Mouse (Mus musculus): Measurements from ENCODE around the gene Olfr1386. TPM values are rescaled to one million over a fixed set of nuclear protein-coding genes. Genes with fewer than 3 reads are reported as not detected.

Gene Olfr1386
- polyA plus RNA-seq (2017; shearing (Covaris generic)) = not detected

GRCm38 (mm10) chr11:49464746-49465145 lies at the start of gene Olfr1386:
Olfr1386 (plus strand) TSS chr11:49465046.

GRCm38 (mm10) chr11:49422767-49423166 lies 42.1 kb upstream of the Olfr1386 start, which contains the start of gene Olfr1389:
Olfr1389 (plus strand) TSS chr11:49423067.

GRCm38 (mm10) chr11:49436411-49436810 lies 28.4 kb upstream of the Olfr1386 start, which contains the start of gene Olfr1388:
Olfr1388 (plus strand) TSS chr11:49436624.

GRCm38 (mm10) chr11:49455043-49455442 lies 9.8 kb upstream of the Olfr1386 start, which contains the start of gene Olfr1387:
Olfr1387 (plus strand) TSS chr11:49455343.

GRCm38 (mm10) chr11:49488770-49489169 lies 23.9 kb downstream of the Olfr1386 start, which contains the start of gene Olfr1385:
Olfr1385 (plus strand) TSS chr11:49489070.

GRCm38 (mm10) chr11:49519348-49519747 lies 54.5 kb downstream of the Olfr1386 start, which contains the start of gene Olfr1383:
Olfr1383 (plus strand) TSS chr11:49519648.

Other genes with a start within 250 kb of the Olfr1386 start
- 100 to 1,000 TPM in 1 of 2 experiments, 10 to 100 TPM in 1; 58.6 to 112 TPM for gene Mgat1, start 220.9 kb upstream of the Olfr1386 start, polyA plus RNA-seq (2017; shearing (Covaris generic))
- gene Olfr1393, start 186.7 kb upstream of the Olfr1386 start, polyA plus RNA-seq (2017; shearing (Covaris generic)) = not detected
- gene Olfr1392, start 179.8 kb upstream of the Olfr1386 start, polyA plus RNA-seq (2017; shearing (Covaris generic)) = under 1 TPM in 1 of 2 experiments, not detected in 1; 0.05 TPM
- not detected for gene Olfr10, start 160.3 kb upstream of the Olfr1386 start, polyA plus RNA-seq (2017; shearing (Covaris generic))
- not detected for gene Olfr1391, start 142.3 kb upstream of the Olfr1386 start, polyA plus RNA-seq (2017; shearing (Covaris generic))
- not detected for gene Olfr1390, start 129.9 kb upstream of the Olfr1386 start, polyA plus RNA-seq (2017; shearing (Covaris generic))
- gene Olfr1389, start 42.0 kb upstream of the Olfr1386 start, polyA plus RNA-seq (2017; shearing (Covaris generic)) = not detected
- under 1 TPM in 1 of 2 experiments, not detected in 1; 0.06 TPM for gene Olfr1388, start 28.4 kb upstream of the Olfr1386 start, polyA plus RNA-seq (2017; shearing (Covaris generic))
- gene Olfr1387, start 9.7 kb upstream of the Olfr1386 start, polyA plus RNA-seq (2017; shearing (Covaris generic)) = not detected
- under 1 TPM; 0.04 to 0.22 TPM for gene Olfr1385, start 24.0 kb downstream of the Olfr1386 start, polyA plus RNA-seq (2017; shearing (Covaris generic))
- gene Olfr1384, start 41.7 kb downstream of the Olfr1386 start, polyA plus RNA-seq (2017; shearing (Covaris generic)) = not detected
- not detected for gene Olfr1383, start 54.6 kb downstream of the Olfr1386 start, polyA plus RNA-seq (2017; shearing (Covaris generic))
- under 1 TPM in 1 of 2 experiments, not detected in 1; 0.07 TPM for gene Olfr1382, start 63.2 kb downstream of the Olfr1386 start, polyA plus RNA-seq (2017; shearing (Covaris generic))
- gene Olfr1381, start 78.4 kb downstream of the Olfr1386 start, polyA plus RNA-seq (2017; shearing (Covaris generic)) = not detected
- not detected for gene Olfr1380, start 91.8 kb downstream of the Olfr1386 start, polyA plus RNA-seq (2017; shearing (Covaris generic))
- gene Flt4, start 144.2 kb downstream of the Olfr1386 start, polyA plus RNA-seq (2017; shearing (Covaris generic)) = not detected
- under 1 TPM in 1 of 2 experiments, not detected in 1; 0.37 TPM for gene Scgb3a1, start 198.6 kb downstream of the Olfr1386 start, polyA plus RNA-seq (2017; shearing (Covaris generic))
- gene Cnot6, start 247.7 kb downstream of the Olfr1386 start, polyA plus RNA-seq (2017; shearing (Covaris generic)) = 10 to 100 TPM; 80.1 to 90.6 TPM

All from activated CD4-positive, CD25-positive, alpha-beta regulatory T cell (primary cell).